Mouse (Mus musculus) retina, adult 2 months (tissue): Measurements from ENCODE around the gene Hoxa6.

Source experiments
- DNase-seq: peaks from one replicate; pipeline ENCODE4 v3.0.0-alpha.2; 2012; ENCODE audit warnings: low read depth, low spot score

The Hoxa6 gene

DNA sequence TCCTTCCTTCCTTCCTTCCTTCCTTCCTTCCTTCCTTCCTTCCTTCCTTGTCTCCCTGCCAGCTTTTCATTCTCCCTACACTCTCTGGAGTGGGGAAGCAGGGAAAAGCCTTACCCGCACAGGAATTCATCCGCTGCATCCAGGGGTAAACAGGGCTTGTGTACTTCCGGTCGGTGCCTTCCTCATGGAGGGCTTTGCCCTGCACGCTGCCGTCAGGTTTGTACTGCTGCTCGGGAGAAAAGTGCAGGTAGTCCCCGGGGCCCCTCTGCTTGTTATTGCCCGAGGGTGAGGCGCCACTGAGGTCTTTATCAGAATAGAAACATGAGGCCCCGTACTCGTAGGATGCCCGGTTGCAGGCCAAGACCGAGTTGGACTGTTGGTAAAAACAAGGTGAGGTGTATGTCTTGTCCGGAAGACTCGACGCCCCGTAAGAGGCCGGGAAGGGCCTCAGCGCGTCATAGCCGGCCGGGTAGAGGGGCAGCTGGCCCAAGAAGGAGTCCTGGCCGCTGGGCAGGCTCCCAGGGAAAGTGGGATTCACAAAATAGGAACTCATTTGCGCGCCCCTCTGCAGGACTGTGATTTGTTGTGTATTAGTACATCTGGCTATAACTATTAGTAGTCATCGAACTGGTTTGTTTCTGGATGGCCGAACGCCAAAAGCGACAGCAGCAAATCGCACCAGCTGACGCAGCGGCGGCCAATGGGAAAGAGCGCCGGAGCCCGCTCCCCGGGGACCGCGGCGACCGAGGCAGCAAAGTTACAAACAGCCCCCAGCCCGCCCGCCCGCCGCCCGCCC lies at the start of gene Hoxa6:
Hoxa6 (minus strand) TSS at position 651 of the 796 bp plus-strand sequence.
- no peak for DNase-seq

GRCm38 (mm10) chr6:52256956-52257355 lies 48.4 kb upstream of the Hoxa6 start:
- peak; percentile 53 for DNase-seq

- no peak for DNase-seq
Observed at GRCm38 (mm10) chr6:52253511-52254500, 45.3 kb upstream of the Hoxa6 start.

DNA sequence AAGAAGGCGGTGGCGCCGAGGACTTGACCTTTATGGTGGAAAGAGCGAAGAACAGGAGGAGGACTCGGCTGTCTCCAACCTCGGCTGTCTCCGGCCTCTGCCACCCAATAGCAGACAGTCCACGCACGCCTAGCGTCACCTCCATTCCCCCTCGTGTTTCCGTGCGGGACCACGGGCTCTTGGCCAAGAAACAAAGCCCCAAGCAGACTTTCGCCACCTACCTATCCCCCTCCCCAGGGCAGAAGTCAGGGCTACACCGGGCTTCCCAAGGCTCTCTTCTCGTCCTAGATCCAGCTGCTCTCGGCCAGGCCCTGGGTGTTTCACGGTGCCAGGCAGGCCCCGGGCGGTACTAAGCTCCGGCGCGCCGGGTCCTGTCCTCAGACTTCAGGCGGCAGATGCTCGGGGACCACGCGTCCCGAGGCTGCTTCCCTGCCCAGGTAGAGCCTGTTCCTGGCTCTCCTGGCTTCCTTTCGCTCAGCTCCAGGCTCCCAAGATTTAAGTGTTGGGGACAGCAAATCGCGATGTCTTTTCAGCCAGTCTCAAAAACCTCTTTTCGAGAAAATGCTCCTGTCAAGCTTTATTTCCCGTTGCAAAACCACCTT lies 44.4 kb upstream of the Hoxa6 start:
- DNase-seq: no peak

DNA sequence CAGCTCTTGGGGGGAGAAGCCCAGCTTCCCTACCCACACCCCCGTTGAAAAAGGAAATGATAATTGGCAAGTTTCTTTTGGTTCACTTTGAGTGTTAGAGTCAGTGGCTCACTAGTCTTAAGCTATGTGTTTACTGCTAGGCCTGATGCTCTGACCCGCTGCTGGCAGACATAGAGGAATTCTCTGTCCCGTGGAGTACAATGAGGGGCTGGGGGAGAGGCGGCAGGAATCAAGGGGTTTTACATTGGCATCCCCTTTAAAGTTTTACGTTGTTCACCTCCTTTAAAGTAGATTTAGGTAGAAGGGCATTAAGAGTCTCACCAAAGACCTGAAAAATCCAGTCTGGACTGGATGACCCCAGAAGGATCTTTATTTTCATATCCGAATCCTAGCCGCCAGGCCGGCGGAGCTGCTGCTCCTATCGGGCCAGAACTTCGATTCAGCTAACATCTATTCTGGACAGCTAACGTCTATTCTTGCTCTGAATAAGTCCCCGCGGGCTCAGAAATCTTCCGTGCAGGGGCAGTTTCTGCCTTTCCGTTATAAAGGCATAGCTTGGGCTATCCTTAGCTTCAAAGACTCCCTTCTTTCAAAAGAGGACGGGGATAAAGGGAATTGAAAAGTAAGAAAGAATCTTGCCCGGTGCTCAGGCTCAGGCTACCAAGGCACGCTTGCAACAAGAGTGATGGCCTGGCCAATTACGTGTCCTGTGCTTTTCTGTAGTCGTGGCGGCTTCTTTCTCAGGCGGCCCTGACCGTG lies 43.7 kb upstream of the Hoxa6 start:
- no peak for DNase-seq

GRCm38 (mm10) chr6:52251177-52251879 lies 42.8 kb upstream of the Hoxa6 start:
- DNase-seq: no peak

DNA sequence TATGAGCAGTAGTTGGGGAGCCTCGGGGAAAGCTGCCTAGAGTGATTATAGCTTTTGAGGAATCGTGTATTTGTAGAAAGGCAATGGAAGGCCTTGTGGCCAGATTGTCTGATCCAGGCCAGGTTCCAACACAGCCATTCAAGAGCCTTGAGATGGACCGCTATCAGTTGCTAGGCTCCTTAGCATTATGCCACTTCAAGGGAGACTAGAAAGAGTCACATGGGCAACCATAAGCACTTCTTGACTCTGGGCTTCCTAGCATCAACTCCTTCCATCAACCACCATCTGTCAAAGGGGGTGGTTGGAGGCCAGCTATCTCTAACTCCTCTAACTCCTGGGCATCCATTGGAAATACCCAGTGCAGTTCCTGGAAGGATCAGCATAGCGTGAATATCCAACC lies 41.3 kb upstream of the Hoxa6 start:
- no peak for DNase-seq

DNA sequence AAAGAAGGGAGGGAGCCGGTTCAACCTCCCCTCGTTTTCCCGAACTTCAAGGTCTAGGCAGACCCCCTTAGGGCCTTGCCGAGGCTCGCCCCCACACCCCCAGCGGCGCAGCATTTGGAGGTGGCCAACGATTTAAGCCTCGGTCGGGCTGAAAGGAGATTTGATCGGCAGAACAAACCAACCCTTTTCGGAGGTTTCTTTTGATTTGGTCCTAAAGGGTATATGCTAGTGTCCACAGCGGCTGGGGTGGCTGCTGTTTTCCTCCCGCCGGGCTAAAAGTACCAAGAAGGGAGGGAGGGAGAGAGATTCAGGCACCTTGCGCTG lies 40.9 kb upstream of the Hoxa6 start:
- DNase-seq: no peak

DNA sequence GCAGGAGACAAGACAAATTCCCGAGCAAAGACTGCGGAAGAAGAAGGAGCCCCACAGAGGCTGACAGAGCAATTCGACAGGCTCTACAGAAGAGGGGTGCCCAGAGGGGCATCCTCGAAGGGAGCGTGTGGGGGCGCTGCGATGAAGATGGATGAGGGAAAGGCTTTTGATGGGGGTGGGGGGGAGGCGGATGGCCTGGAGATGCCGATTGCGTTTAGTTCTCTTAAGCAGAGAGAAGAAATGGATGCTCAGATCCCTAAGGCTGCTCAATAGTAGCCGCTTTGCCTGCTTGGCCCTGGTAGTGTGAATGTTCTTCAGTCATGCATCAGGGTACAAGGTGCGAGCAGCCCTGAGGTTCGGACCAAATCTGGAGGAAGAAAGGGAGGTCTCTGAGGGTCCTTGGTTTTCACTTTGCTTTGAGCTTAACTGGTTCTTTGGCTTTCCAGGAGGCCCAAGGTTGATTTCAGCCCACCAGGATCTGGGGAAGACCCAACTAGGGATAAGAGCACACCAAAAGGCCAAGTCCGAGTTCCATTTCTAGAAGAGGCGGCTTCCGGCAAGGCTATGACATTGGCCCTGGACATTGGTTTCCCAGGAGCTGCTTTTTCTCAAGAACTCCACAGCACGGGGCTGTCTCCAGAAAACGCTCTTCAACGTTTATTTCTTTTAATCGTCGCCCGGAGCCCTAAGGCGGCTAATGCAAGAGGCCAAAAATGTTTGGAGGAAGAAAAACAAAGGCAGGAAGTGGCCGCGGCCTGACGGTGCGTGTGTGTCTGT lies 40.3 kb upstream of the Hoxa6 start:
- DNase-seq: no peak

- DNase-seq: no peak
Observed at GRCm38 (mm10) chr6:52247766-52248637, 39.5 kb upstream of the Hoxa6 start.

- no peak for DNase-seq
Observed at GRCm38 (mm10) chr6:52246916-52247315, 38.4 kb upstream of the Hoxa6 start.

- no peak for DNase-seq
Observed at GRCm38 (mm10) chr6:52246403-52246803, 37.9 kb upstream of the Hoxa6 start.

GRCm38 (mm10) chr6:52245757-52246142 lies 37.2 kb upstream of the Hoxa6 start, which contains the start of gene Hoxa11:
TSS of gene Hoxa11 (minus strand) at chr6:52245810.
- no peak for DNase-seq

GRCm38 (mm10) chr6:52245040-52245756 lies 36.7 kb upstream of the Hoxa6 start:
- DNase-seq: no peak

DNA sequence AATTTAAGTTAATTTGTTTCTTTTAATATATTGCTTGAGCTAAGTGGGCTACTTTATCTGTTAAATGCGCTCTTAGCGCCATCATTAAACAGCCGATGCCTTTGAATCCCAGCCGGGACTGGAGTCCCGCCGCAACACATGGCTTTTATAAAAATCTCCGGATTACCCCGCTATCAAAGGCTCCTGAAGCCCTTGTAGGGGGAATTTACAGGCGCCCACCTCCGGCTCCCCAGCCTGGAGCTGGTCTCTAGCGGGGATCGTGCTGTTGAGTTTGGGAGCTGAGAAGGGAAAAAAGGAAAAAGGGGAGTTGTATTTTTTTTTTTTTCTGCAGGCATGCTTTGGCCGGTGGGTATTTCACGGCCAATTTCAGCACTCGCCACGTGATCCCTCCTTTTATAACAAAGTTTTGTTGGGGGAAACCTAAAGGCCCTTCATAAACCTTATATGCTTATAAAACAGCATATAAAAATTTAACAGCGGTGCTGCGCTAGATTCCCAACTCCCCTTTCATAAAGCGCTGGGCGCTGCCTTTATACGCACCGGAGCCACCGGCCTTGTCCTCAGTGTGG lies 36.0 kb upstream of the Hoxa6 start:
- DNase-seq: no peak

DNA sequence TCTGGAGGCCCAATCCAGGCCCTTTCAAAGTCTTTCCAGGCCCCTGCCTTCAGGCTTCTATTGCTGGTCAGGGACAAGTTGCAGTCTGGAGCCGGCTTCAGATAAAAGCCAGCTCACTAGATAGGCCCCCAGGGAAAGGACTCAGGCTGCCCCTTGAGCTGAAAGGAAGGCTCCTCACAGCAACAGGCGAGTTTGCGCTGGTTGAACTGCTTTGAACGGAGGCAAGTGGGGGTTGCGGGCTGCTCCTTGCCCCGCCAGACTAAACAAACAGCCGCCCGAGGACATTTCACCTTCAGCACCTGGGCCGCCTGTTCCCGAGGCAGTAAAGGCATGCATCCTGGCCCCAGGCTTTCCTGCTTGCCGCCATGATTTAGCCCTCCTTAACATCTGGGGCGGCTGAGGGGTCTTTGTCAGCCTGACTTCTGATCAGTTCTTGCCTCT lies 35.2 kb upstream of the Hoxa6 start:
- DNase-seq: no peak

DNA sequence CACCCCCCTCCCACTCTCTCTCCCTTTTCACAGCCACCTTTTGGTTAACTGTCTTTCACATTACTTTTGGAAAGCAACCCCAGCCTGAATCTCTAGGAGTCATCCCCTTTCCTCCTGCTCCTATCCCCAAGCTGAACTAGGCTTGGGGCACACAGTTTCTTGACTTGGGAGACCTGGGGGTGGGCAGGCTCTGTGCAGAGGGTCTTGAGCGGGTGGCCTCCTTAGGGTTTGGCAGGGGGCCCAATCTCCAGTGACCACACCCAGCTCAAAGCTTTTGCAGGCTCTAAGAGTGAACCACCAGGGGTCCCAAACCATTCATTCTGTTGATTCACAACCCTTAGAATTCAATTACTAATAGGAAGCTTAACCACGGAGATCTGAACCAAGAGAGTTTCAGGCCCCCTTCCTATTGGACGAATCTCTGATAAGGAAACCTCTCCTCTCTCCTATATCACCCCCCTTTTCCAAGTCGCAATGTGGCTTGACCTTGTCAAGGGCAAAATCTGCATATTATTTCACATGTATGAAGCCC lies 34.3 kb upstream of the Hoxa6 start:
- DNase-seq: no peak
